Mouse (Mus musculus): ENCODE measurements around the gene Olfr295. TPM values are rescaled to one million over a fixed set of nuclear protein-coding genes. Genes with fewer than 3 reads are reported as not detected.

Olfr295 gene
- not detected in 2 replicates for polyA plus RNA-seq (2015; fragmentation: Nextera tagmentation; extraction: Ambion mirVana)

DNA sequence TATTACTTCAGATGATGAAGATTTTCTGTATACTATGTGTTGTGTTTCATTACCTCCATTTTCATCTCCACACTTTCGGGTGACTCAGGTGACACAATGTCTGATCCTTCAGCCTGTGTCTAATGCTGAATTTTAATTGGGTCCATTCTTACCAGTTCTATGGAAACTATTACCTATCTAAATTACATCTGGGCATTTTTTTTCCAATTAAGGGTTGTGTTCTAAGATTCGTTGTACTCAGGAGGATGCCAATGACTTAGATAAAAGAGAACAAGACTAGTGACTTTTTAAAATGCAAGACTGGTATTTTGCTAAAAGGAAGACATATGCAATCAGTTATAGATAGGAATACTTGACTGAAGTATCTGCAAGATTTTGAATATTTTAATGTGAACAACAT is at the start of gene Olfr295:
Gene Olfr295, plus strand, starts transcription at position 301 of the 400 bp plus-strand sequence.
- Histone ChIP-seq H3K4me1 (no peaks in the 10 kb centered on the region), H3K27me3 (replicated peaks) (no peaks in the 10 kb centered on the region), H3K9ac (no peak within 1 kb of the TSS), H3K36me3 (replicated peaks) (no peaks in the 10 kb centered on the region), H3K9me3 (no peaks in the 10 kb centered on the region), H3K4me3 (no peak within 1 kb of the TSS), H3K4me2 (no peak within 1 kb of the TSS), H3K27ac (no peak within 1 kb of the TSS)
- ATAC-seq (replicated peaks): no peak
- WGBS: 86% methylated on average over 2 of the region's 2 CpGs

DNA sequence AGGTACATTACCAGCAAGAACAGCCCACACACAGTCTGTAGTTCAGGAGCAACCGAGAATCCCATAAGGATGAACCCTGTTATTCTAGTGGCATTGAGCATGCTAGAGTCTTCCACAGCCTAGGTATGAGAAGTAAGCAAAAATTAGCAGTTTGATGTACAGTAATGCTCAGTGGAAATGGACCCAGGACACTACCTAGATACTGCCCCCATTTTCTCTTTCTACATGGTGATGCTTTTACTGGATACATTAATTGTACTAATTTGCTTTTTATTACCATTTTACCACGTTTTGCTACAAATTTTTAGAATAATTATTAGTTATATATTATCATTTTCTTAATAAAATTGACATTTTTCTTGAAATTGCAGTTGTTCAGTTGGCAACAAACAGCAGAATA is 32.9 kb downstream of the Olfr295 start, which contains the start of gene Olfr294:
Gene Olfr294, minus strand, starts transcription at position 101 of the 400 bp plus-strand sequence.
- H3K9me3 ChIP-seq: no peaks in the 10 kb centered on the region
- H3K4me1 ChIP-seq: no peaks in the 10 kb centered on the region
- no peak within 1 kb of the TSS for H3K4me3 ChIP-seq
- no peaks in the 10 kb centered on the region for H3K27me3 ChIP-seq (replicated peaks)
- ATAC-seq (replicated peaks): no peak
- no peak within 1 kb of the TSS for H3K9ac ChIP-seq
- H3K27ac ChIP-seq: no peak within 1 kb of the TSS
- no peak within 1 kb of the TSS for H3K4me2 ChIP-seq
- whole genome bisulfite sequencing: 69% methylated on average over 2 of the region's 2 CpGs
- no peaks in the 10 kb centered on the region for H3K36me3 ChIP-seq (replicated peaks)

Other genes with a start within 250 kb of the Olfr295 start
- not detected in 2 replicates for gene Olfr307, start 246.3 kb upstream of the Olfr295 start, polyA plus RNA-seq (2015; fragmentation: Nextera tagmentation; extraction: Ambion mirVana)
- not detected in 2 replicates for gene Olfr305, start 216.9 kb upstream of the Olfr295 start, polyA plus RNA-seq (2015; fragmentation: Nextera tagmentation; extraction: Ambion mirVana)
- gene Olfr304, start 197.2 kb upstream of the Olfr295 start, polyA plus RNA-seq (2015; fragmentation: Nextera tagmentation; extraction: Ambion mirVana): not detected in 2 replicates
- not detected in 2 replicates for gene Olfr303, start 186.1 kb upstream of the Olfr295 start, polyA plus RNA-seq (2015; fragmentation: Nextera tagmentation; extraction: Ambion mirVana)
- not detected in 2 replicates for gene Olfr301, start 180.0 kb upstream of the Olfr295 start, polyA plus RNA-seq (2015; fragmentation: Nextera tagmentation; extraction: Ambion mirVana)
- gene Olfr299, start 123.9 kb upstream of the Olfr295 start, polyA plus RNA-seq (2015; fragmentation: Nextera tagmentation; extraction: Ambion mirVana): not detected in 2 replicates
- not detected in 2 replicates for gene Olfr298, start 91.4 kb upstream of the Olfr295 start, polyA plus RNA-seq (2015; fragmentation: Nextera tagmentation; extraction: Ambion mirVana)
- not detected in 2 replicates for gene Olfr297, start 63.9 kb upstream of the Olfr295 start, polyA plus RNA-seq (2015; fragmentation: Nextera tagmentation; extraction: Ambion mirVana)
- gene Olfr294, start 32.8 kb downstream of the Olfr295 start, polyA plus RNA-seq (2015; fragmentation: Nextera tagmentation; extraction: Ambion mirVana): not detected in 2 replicates
- not detected in 2 replicates for gene Olfr293, start 65.2 kb downstream of the Olfr295 start, polyA plus RNA-seq (2015; fragmentation: Nextera tagmentation; extraction: Ambion mirVana)
- gene Olfr292, start 104.5 kb downstream of the Olfr295 start, polyA plus RNA-seq (2015; fragmentation: Nextera tagmentation; extraction: Ambion mirVana): not detected in 2 replicates
- gene Folh1, start 192.1 kb downstream of the Olfr295 start, polyA plus RNA-seq (2015; fragmentation: Nextera tagmentation; extraction: Ambion mirVana): 0.34 and 0.38 TPM in 2 replicates
- gene Vmn2r77, start 211.2 kb downstream of the Olfr295 start, polyA plus RNA-seq (2015; fragmentation: Nextera tagmentation; extraction: Ambion mirVana): not detected in 2 replicates

Data from midbrain, embryonic 15.5 days (tissue).